Comparison of ENCODE assay signal across 8 mouse cellular contexts in genomic region chr13:17432139-17432916, GRCm38 (mm10).
DNase-seq lines count a peak whose midpoint lies in the region; ATAC-seq lines count a peak whose summit lies in the region.

No protein-coding gene starts in this region.

- ATAC-seq in forebrain, embryonic 15.5 days (replicated peaks) = peak; percentile 83
- ATAC-seq in neural tube, embryonic 13.5 days (ENCODE audit: low read depth) = peak; percentile 50

- no peak overlapping the region for H3K27ac ChIP-seq in forebrain, embryonic 15.5 days (replicated peaks)
- no peak overlapping the region for H3K27ac ChIP-seq in neural tube, embryonic 13.5 days (replicated peaks)

- no peaks in the 10 kb centered on the region for H3K36me3 ChIP-seq in forebrain, embryonic 15.5 days
- no peaks in the 10 kb centered on the region for H3K36me3 ChIP-seq in neural tube, embryonic 13.5 days

- no peak overlapping the region for H3K4me2 ChIP-seq in forebrain, embryonic 15.5 days (replicated peaks)
- no peak overlapping the region for H3K4me2 ChIP-seq in neural tube, embryonic 13.5 days

- H3K4me1 ChIP-seq in forebrain, embryonic 15.5 days = no peaks in the 10 kb centered on the region
- no peaks in the 10 kb centered on the region for H3K4me1 ChIP-seq in neural tube, embryonic 13.5 days (replicated peaks)

- WGBS in forebrain, embryonic 15.5 days = 41% methylated on average over 7 of the region's 7 CpGs
- WGBS in neural tube, embryonic 13.5 days = 48% methylated on average over 7 of the region's 7 CpGs

- no peak overlapping the region for H3K4me3 ChIP-seq in forebrain, embryonic 15.5 days
- H3K4me3 ChIP-seq in neural tube, embryonic 13.5 days = no peak overlapping the region

- DNase-seq in frontal cortex, adult 2 months (ENCODE audit: extremely low spot score in 1 of 2, low spot score in 1 of 2) = peak; percentile 38 to 82
- no peak for DNase-seq in frontal cortex, postnatal 25 days (ENCODE audit: low spot score in 2 of 2)
- peak; percentile 4 for DNase-seq in urinary bladder, postnatal 25 days (ENCODE audit: low spot score)
- DNase-seq in urinary bladder, postnatal 10 days (ENCODE audit: low spot score) = no peak
- DNase-seq in layer of hippocampus, adult 8-10 months (ENCODE audit: low spot score in 2 of 2) = peak; percentile 9
- no peak for DNase-seq in testis, postnatal 10 days (ENCODE audit: low spot score)

- H3K9me3 ChIP-seq in forebrain, embryonic 15.5 days = no peaks in the 10 kb centered on the region
- H3K9me3 ChIP-seq in neural tube, embryonic 13.5 days = no peaks in the 10 kb centered on the region

- no peak overlapping the region for H3K9ac ChIP-seq in forebrain, embryonic 15.5 days (replicated peaks)
- H3K9ac ChIP-seq in neural tube, embryonic 13.5 days = no peak overlapping the region

- no peaks in the 10 kb centered on the region for H3K27me3 ChIP-seq in forebrain, embryonic 15.5 days
- H3K27me3 ChIP-seq in neural tube, embryonic 13.5 days = no peaks in the 10 kb centered on the region

Comparison
In these comparisons a context has a peak if more than half of its experiments do, and no peak if none do; other contexts are left out.
1. DNase-seq: peak in frontal cortex, adult 2 months (2 of 2), urinary bladder, postnatal 25 days (single experiment) and layer of hippocampus, adult 8-10 months (2 of 2); none in frontal cortex, postnatal 25 days (0 of 2), urinary bladder, postnatal 10 days (single experiment) and testis, postnatal 10 days (single experiment).